Mouse (Mus musculus) stomach, embryonic 15.5 days (tissue): ENCODE data around the gene Msx1. TPM values are rescaled to one million over a fixed set of nuclear protein-coding genes. Genes with fewer than 3 reads are reported as not detected.

Experiments used
- ATAC-seq: fragments of 200-750 bp; cut with Nextera tagmentation; 2 replicates; pipeline ENCODE4 v1.8.0; 2017; ENCODE audit warnings: low read depth, moderate number of reproducible peaks, moderate TSS enrichment; ENCODE audit not compliant: insufficient read depth, low FRiP score
- H3K27ac ChIP-seq: fragments of 300-500 bp; sonication (generic); 2 replicates; pipeline ENCODE4 v1.5.1; 2015; ENCODE audit warnings: mild to moderate bottlenecking, inconsistent platforms
- H3K27me3 ChIP-seq: fragments of 300-500 bp; sonication (generic); replicated peaks from 2 replicates; pipeline ENCODE4 v1.6.1; 2015; ENCODE audit warnings: inconsistent platforms
- H3K36me3 ChIP-seq: fragments of 300-500 bp; sonication (generic); 2 replicates; pipeline ENCODE4 v1.6.1; 2015; ENCODE audit warnings: inconsistent platforms
- H3K4me1 ChIP-seq: fragments of 300-500 bp; sonication (generic); 2 replicates; pipeline ENCODE4 v1.6.1; 2015; ENCODE audit warnings: inconsistent platforms
- H3K4me2 ChIP-seq: fragments of 300-500 bp; sonication (generic); 2 replicates; pipeline ENCODE4 v1.6.1; 2015; ENCODE audit warnings: mild to moderate bottlenecking, inconsistent platforms
- H3K4me3 ChIP-seq: fragments of 300-500 bp; sonication (generic); replicated peaks from 2 replicates; pipeline ENCODE4 v1.5.1; 2015; ENCODE audit warnings: inconsistent platforms
- H3K9ac ChIP-seq: fragments of 300-500 bp; sonication (generic); 2 replicates; pipeline ENCODE4 v1.6.1; 2015; ENCODE audit warnings: inconsistent platforms
- H3K9me3 ChIP-seq: fragments of 300-500 bp; sonication (generic); 2 replicates; pipeline ENCODE4 v1.6.1; 2016; ENCODE audit warnings: inconsistent platforms
- WGBS: fragments of 180-500 bp; shearing (Covaris S2); methylation state at CpG from one replicate; pipeline ENCODE4 v1.1.7; 2015; 5-methylcytosine and 5-hydroxymethylcytosine counted together
- polyA plus RNA-seq: library from polyadenylated mRNA; unstranded; fragments of >200 nt; fragmentation: Nextera tagmentation; extraction: Ambion mirVana; gene quantifications from 2 replicates; pipeline ENCODE4 v1.2.1, GENCODE M21; 2015

Gene Msx1
- polyA plus RNA-seq, 1 experiment from 2014 or later, result 3.3 TPM

GRCm38 (mm10) chr5:37825111-37825600 lies 773 bp upstream of the Msx1 start:
- WGBS, result 8% methylated on average over 7 of the region's 7 CpGs
- Histone ChIP-seq H3K9ac (no peak overlapping the region), H3K4me1 (peaks cover 25% of the 10 kb centered on the region), H3K4me3 (no peak overlapping the region), H3K27me3 (peaks cover 97% of the 10 kb centered on the region), H3K9me3 (no peaks in the 10 kb centered on the region), H3K4me2 (no peak overlapping the region), H3K36me3 (no peaks in the 10 kb centered on the region), H3K27ac (no peak overlapping the region)
- no peak for ATAC-seq

- H3K4me1 ChIP-seq, result peaks cover 25% of the 10 kb centered on the region
- no peaks in the 10 kb centered on the region for H3K36me3 ChIP-seq
- peak overlapping the region; percentile 94 for H3K4me2 ChIP-seq
- H3K27ac ChIP-seq, result no peak overlapping the region
- WGBS, result under 1% methylated on average over 58 of the region's 58 CpGs
- peak; percentile 29 for ATAC-seq
- no peak overlapping the region for H3K9ac ChIP-seq
- H3K9me3 ChIP-seq, result no peaks in the 10 kb centered on the region
- H3K4me3 ChIP-seq, result peak overlapping the region; percentile 47
- peaks cover 98% of the 10 kb centered on the region for H3K27me3 ChIP-seq
These were observed 492 bp downstream of the Msx1 start for GRCm38 (mm10) chr5:37823721-37824460.

GRCm38 (mm10) chr5:37822791-37823720 lies 1.3 kb downstream of the Msx1 start:
- Histone ChIP-seq H3K4me3 (peak overlapping the region; percentile 47), H3K9ac (no peak overlapping the region), H3K4me2 (peak overlapping the region; percentile 94), H3K27me3 (peaks cover 98% of the 10 kb centered on the region), H3K4me1 (peaks cover 25% of the 10 kb centered on the region), H3K36me3 (no peaks in the 10 kb centered on the region), H3K9me3 (no peaks in the 10 kb centered on the region), H3K27ac (no peak overlapping the region)
- ATAC-seq, result no peak
- 2% methylated on average over 42 of the region's 42 CpGs for WGBS

GRCm38 (mm10) chr5:37822116-37822707 lies 2.2 kb downstream of the Msx1 start:
- 16% methylated on average over 11 of the region's 11 CpGs for WGBS
- Histone ChIP-seq H3K9me3 (no peaks in the 10 kb centered on the region), H3K27me3 (peaks cover 98% of the 10 kb centered on the region), H3K4me2 (no peak overlapping the region), H3K9ac (no peak overlapping the region), H3K4me3 (no peak overlapping the region), H3K36me3 (no peaks in the 10 kb centered on the region), H3K4me1 (peaks cover 27% of the 10 kb centered on the region), H3K27ac (no peak overlapping the region)
- no peak for ATAC-seq

GRCm38 (mm10) chr5:37821111-37821601 lies 3.2 kb downstream of the Msx1 start:
- Histone ChIP-seq H3K27ac (no peak overlapping the region), H3K9me3 (no peaks in the 10 kb centered on the region), H3K4me2 (no peak overlapping the region), H3K4me3 (no peak overlapping the region; the same call in 1 of the 2 replicates), H3K36me3 (no peaks in the 10 kb centered on the region), H3K4me1 (peaks cover 23% of the 10 kb centered on the region), H3K27me3 (peaks cover 98% of the 10 kb centered on the region), H3K9ac (no peak overlapping the region)
- no peak for ATAC-seq
- WGBS, result 7% methylated on average over 27 of the region's 27 CpGs

- Histone ChIP-seq H3K27me3 (peaks cover 98% of the 10 kb centered on the region), H3K9ac (no peak overlapping the region), H3K4me1 (peaks cover 23% of the 10 kb centered on the region), H3K4me3 (no peak overlapping the region), H3K4me2 (no peak overlapping the region), H3K9me3 (no peaks in the 10 kb centered on the region), H3K27ac (no peak overlapping the region), H3K36me3 (no peaks in the 10 kb centered on the region)
- no peak for ATAC-seq
- 32% methylated on average over 8 of the region's 8 CpGs for WGBS
These were observed 3.7 kb downstream of the Msx1 start for GRCm38 (mm10) chr5:37820689-37821088.

- Histone ChIP-seq H3K4me3 (no peak overlapping the region), H3K9ac (no peak overlapping the region), H3K27me3 (peaks cover 98% of the 10 kb centered on the region), H3K4me2 (no peak overlapping the region), H3K9me3 (no peaks in the 10 kb centered on the region), H3K27ac (no peak overlapping the region), H3K4me1 (peaks cover 23% of the 10 kb centered on the region), H3K36me3 (no peaks in the 10 kb centered on the region)
- WGBS, result 22% methylated on average over 3 of the region's 3 CpGs
- no peak for ATAC-seq
These were observed 4.4 kb downstream of the Msx1 start for GRCm38 (mm10) chr5:37819971-37820370.

- WGBS, result 31% methylated on average over 5 of the region's 5 CpGs
- H3K4me1 ChIP-seq, result peaks cover 23% of the 10 kb centered on the region
- no peak overlapping the region for H3K27ac ChIP-seq
- peaks cover 98% of the 10 kb centered on the region for H3K27me3 ChIP-seq
- H3K4me2 ChIP-seq, result no peak overlapping the region
- no peak overlapping the region for H3K4me3 ChIP-seq
- H3K9me3 ChIP-seq, result no peaks in the 10 kb centered on the region
- ATAC-seq, result no peak
- no peak overlapping the region for H3K9ac ChIP-seq
- no peaks in the 10 kb centered on the region for H3K36me3 ChIP-seq
These were observed 4.8 kb downstream of the Msx1 start for GRCm38 (mm10) chr5:37819541-37819940.

- peaks cover 17% of the 10 kb centered on the region for H3K4me1 ChIP-seq
- no peak for ATAC-seq
- H3K9me3 ChIP-seq, result no peaks in the 10 kb centered on the region
- WGBS, result 7% methylated on average over 25 of the region's 25 CpGs
- H3K27me3 ChIP-seq, result peaks cover 97% of the 10 kb centered on the region
- no peak overlapping the region for H3K27ac ChIP-seq
- no peak overlapping the region for H3K4me3 ChIP-seq
- no peak overlapping the region for H3K4me2 ChIP-seq
- H3K9ac ChIP-seq, result no peak overlapping the region
- H3K36me3 ChIP-seq, result no peaks in the 10 kb centered on the region
These were observed 5.7 kb downstream of the Msx1 start for GRCm38 (mm10) chr5:37818533-37819215.

- peak overlapping the region; percentile 32; the same call in 1 of the 2 replicates for H3K4me2 ChIP-seq
- H3K36me3 ChIP-seq, result no peaks in the 10 kb centered on the region
- no peak overlapping the region for H3K9ac ChIP-seq
- H3K27ac ChIP-seq, result no peak overlapping the region
- WGBS, result 6% methylated on average over 34 of the region's 34 CpGs
- H3K27me3 ChIP-seq, result peaks cover 93% of the 10 kb centered on the region
- no peak overlapping the region for H3K4me3 ChIP-seq
- ATAC-seq, result no peak
- H3K9me3 ChIP-seq, result no peaks in the 10 kb centered on the region
- H3K4me1 ChIP-seq, result peaks cover 9% of the 10 kb centered on the region; the same call in 1 of the 2 replicates
These were observed 6.5 kb downstream of the Msx1 start for GRCm38 (mm10) chr5:37817658-37818532.
